Mouse (Mus musculus) cerebellum, adult 2 months (tissue): ENCODE measurements around the gene Tmem252.

Source experiments
- CTCF ChIP-seq: fragments of 200-500 bp; IDR thresholded peaks from 2 replicates; pipeline ENCODE4 v1.5.1; 2011; ENCODE audit warnings: low read depth, mild to moderate bottlenecking, control low read depth, low read length, moderate library complexity, borderline replicate concordance; ENCODE audit not compliant: insufficient read depth
- POLR2A ChIP-seq: fragments of 200-500 bp; IDR thresholded peaks from 2 replicates; pipeline ENCODE4 v1.6.1; 2011; ENCODE audit warnings: low read length, control low read depth, borderline replicate concordance; ENCODE audit not compliant: insufficient read depth

GRCm38 (mm10) chr19:24673762-24674161 is at the start of gene Tmem252:
- TF ChIP-seq CTCF (no peak), POLR2A (no peak)
